Mouse (Mus musculus): Measurements from ENCODE around the gene Lsm11. TPM values are rescaled to one million over a fixed set of nuclear protein-coding genes. Genes with fewer than 3 reads are reported as not detected.

Gene Lsm11
- polyA plus RNA-seq, 1 experiment from 2014 or later, result 5.6 TPM

DNA sequence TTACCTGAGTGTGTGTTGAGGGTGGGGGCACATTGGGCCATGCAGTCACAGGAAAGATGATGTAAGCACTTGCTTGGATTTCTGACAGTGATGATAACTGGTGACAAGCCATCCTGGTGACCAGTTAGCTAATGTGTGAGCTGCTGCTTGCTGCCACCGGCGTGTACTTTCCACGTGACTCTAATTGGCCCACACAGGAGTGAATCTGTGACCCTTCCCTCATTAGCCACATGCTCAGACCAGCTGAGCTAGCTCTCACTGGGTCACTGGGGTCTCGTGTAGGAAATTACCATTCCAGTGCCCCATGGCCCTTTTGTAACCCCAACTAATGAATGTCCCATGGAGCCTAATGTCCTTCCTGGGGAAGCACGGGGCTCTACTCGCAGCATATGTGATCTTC is 19.3 kb downstream of the Lsm11 start:
- Histone ChIP-seq H3K4me1 (peaks cover 5% of the 10 kb centered on the region), H3K4me3 (replicated peaks) (no peak overlapping the region), H3K36me3 (peaks cover 14% of the 10 kb centered on the region; the same call in 1 of the 2 replicates), H3K4me2 (no peak overlapping the region), H3K27ac (no peak overlapping the region), H3K9ac (no peak overlapping the region), H3K9me3 (replicated peaks) (no peaks in the 10 kb centered on the region), H3K27me3 (no peaks in the 10 kb centered on the region)
- no peak for ATAC-seq (replicated peaks; ENCODE audit: low FRiP score)
- 64% methylated on average over 6 of the region's 6 CpGs for WGBS

DNA sequence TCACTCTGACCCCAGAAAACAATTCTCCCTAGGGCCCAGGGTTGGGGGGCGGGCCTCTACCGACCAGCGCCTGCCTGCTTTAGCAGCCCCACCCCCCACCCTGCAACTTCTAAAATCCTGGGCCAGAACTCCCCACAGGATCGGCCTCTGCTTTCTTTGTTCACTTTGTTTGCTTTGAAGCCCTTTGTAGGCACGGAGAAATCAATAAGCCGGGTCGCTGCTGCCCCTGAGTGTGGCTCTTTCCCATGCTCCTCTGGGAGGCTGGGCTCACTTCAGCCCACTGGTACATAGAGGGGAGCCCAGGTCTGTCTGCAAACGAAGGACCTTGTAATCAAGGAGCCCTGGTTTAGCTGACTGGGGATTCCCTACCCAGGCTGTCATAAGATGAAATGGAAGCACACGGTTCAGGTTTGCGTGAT is 23.2 kb downstream of the Lsm11 start:
- Histone ChIP-seq H3K4me1 (peaks cover 5% of the 10 kb centered on the region), H3K36me3 (no peaks in the 10 kb centered on the region), H3K27ac (no peak overlapping the region), H3K27me3 (no peaks in the 10 kb centered on the region), H3K4me2 (peak overlapping the region; percentile 44), H3K4me3 (replicated peaks) (0 out of 2 replicates have a peak overlapping the region, but pooled peaks have one; percentile 6), H3K9me3 (replicated peaks) (no peaks in the 10 kb centered on the region), H3K9ac (0 out of 2 replicates have a peak overlapping the region, but pooled peaks have one; percentile 22)
- 12% methylated on average over 10 of the region's 10 CpGs for WGBS
- 0 out of 2 replicates have a peak, but pooled peaks have one; percentile 22 for ATAC-seq (replicated peaks; ENCODE audit: low FRiP score)

- Histone ChIP-seq H3K9me3 (replicated peaks) (no peaks in the 10 kb centered on the region), H3K4me1 (peaks cover 5% of the 10 kb centered on the region), H3K4me2 (peak overlapping the region; percentile 44), H3K9ac (no peak overlapping the region), H3K27me3 (no peaks in the 10 kb centered on the region), H3K36me3 (no peaks in the 10 kb centered on the region), H3K27ac (no peak overlapping the region), H3K4me3 (replicated peaks) (no peak overlapping the region)
- 45% methylated on average over 8 of the region's 8 CpGs for WGBS
- no peak for ATAC-seq (replicated peaks; ENCODE audit: low FRiP score)
These were observed 23.7 kb downstream of the Lsm11 start for GRCm38 (mm10) chr11:45921026-45921425.

DNA sequence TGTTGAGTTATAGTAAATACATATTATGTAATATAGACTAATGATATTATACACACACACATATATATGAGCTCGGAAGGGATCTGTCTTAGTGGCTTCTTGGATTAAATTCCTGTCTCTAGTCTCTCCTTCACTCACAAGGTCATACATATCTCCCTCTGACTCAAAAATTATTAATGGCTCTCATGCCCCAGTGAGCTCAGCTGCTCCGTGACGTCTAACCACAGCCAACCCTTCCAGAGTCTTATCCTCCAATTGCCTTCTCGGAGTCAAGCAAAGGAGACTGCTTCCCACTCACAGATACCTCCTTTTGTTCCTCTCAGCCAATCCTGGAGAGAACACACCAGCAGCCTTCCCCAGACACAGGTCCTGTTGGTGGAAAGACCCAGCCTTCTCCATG is 25.9 kb downstream of the Lsm11 start:
- no peak overlapping the region for H3K27ac ChIP-seq
- H3K9ac ChIP-seq, result no peak overlapping the region
- no peak overlapping the region for H3K4me3 ChIP-seq (replicated peaks)
- no peaks in the 10 kb centered on the region for H3K36me3 ChIP-seq
- H3K27me3 ChIP-seq, result no peaks in the 10 kb centered on the region
- peaks cover 5% of the 10 kb centered on the region for H3K4me1 ChIP-seq
- ATAC-seq (replicated peaks; ENCODE audit: low FRiP score), result no peak
- 65% methylated on average over 4 of the region's 4 CpGs for WGBS
- H3K9me3 ChIP-seq (replicated peaks), result no peaks in the 10 kb centered on the region
- H3K4me2 ChIP-seq, result no peak overlapping the region

- no peak for ATAC-seq (replicated peaks; ENCODE audit: low FRiP score)
- no peak overlapping the region for H3K4me2 ChIP-seq
- peaks cover 5% of the 10 kb centered on the region for H3K4me1 ChIP-seq
- 93% methylated on average over 6 of the region's 6 CpGs for WGBS
- no peak overlapping the region for H3K27ac ChIP-seq
- no peak overlapping the region for H3K4me3 ChIP-seq (replicated peaks)
- H3K9me3 ChIP-seq (replicated peaks), result no peaks in the 10 kb centered on the region
- no peaks in the 10 kb centered on the region for H3K27me3 ChIP-seq
- no peak overlapping the region for H3K9ac ChIP-seq
- H3K36me3 ChIP-seq, result no peaks in the 10 kb centered on the region; the same call in 1 of the 2 replicates
These were observed 26.7 kb downstream of the Lsm11 start for GRCm38 (mm10) chr11:45918018-45918417.

DNA sequence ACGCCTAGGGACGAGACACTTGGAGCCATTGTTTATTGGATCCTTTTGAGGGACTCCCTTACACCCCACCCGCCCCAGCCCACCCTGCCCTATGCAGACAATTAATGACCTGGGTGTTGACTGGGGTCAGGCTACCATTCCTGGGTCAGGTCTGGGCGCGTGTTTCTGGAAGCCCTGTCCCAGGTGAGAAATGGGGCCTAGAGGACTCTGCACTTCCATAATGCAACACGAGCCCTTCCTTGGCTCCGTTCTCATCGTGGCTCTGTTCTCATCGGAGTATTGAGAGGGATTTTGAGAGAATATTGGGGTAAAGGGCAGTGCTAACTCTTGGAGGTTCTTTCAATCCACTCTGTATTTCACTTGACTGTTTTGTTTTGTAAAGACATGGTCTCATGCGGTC is 28.5 kb downstream of the Lsm11 start:
- Histone ChIP-seq H3K9ac (no peak overlapping the region), H3K4me2 (no peak overlapping the region), H3K27me3 (no peaks in the 10 kb centered on the region), H3K36me3 (peaks cover 10% of the 10 kb centered on the region), H3K27ac (no peak overlapping the region), H3K4me1 (peaks cover under 1% of the 10 kb centered on the region; the same call in 1 of the 2 replicates), H3K9me3 (replicated peaks) (no peaks in the 10 kb centered on the region), H3K4me3 (replicated peaks) (no peak overlapping the region)
- WGBS, result 77% methylated on average over 10 of the region's 10 CpGs
- ATAC-seq (replicated peaks; ENCODE audit: low FRiP score), result no peak

- no peak for ATAC-seq (replicated peaks; ENCODE audit: low FRiP score)
- peaks cover 61% of the 10 kb centered on the region for H3K36me3 ChIP-seq
- H3K27me3 ChIP-seq, result no peaks in the 10 kb centered on the region
- H3K4me1 ChIP-seq, result no peaks in the 10 kb centered on the region
- H3K9ac ChIP-seq, result no peak overlapping the region
- H3K4me2 ChIP-seq, result no peak overlapping the region
- WGBS, result 94% methylated on average over 5 of the region's 5 CpGs
- no peak overlapping the region for H3K4me3 ChIP-seq (replicated peaks)
- no peaks in the 10 kb centered on the region for H3K9me3 ChIP-seq (replicated peaks)
- H3K27ac ChIP-seq, result no peak overlapping the region
These were observed 34.0 kb downstream of the Lsm11 start for GRCm38 (mm10) chr11:45910701-45911100.

- Histone ChIP-seq H3K9me3 (replicated peaks) (no peaks in the 10 kb centered on the region), H3K27me3 (no peaks in the 10 kb centered on the region), H3K4me2 (no peak overlapping the region), H3K4me3 (replicated peaks) (no peak overlapping the region), H3K36me3 (peaks cover 69% of the 10 kb centered on the region), H3K4me1 (no peaks in the 10 kb centered on the region), H3K27ac (no peak overlapping the region), H3K9ac (no peak overlapping the region)
- no peak for ATAC-seq (replicated peaks; ENCODE audit: low FRiP score)
- 96% methylated on average over 7 of the region's 7 CpGs for WGBS
These were observed 35.8 kb downstream of the Lsm11 start for GRCm38 (mm10) chr11:45908894-45909293.

GRCm38 (mm10) chr11:45908070-45908469 is 36.7 kb downstream of the Lsm11 start:
- Histone ChIP-seq H3K27me3 (no peaks in the 10 kb centered on the region), H3K4me3 (replicated peaks) (no peak overlapping the region), H3K4me2 (no peak overlapping the region), H3K9ac (no peak overlapping the region), H3K36me3 (peaks cover 78% of the 10 kb centered on the region), H3K9me3 (replicated peaks) (no peaks in the 10 kb centered on the region), H3K27ac (no peak overlapping the region), H3K4me1 (no peaks in the 10 kb centered on the region)
- no peak for ATAC-seq (replicated peaks; ENCODE audit: low FRiP score)
- 91% methylated on average over 7 of the region's 7 CpGs for WGBS

DNA sequence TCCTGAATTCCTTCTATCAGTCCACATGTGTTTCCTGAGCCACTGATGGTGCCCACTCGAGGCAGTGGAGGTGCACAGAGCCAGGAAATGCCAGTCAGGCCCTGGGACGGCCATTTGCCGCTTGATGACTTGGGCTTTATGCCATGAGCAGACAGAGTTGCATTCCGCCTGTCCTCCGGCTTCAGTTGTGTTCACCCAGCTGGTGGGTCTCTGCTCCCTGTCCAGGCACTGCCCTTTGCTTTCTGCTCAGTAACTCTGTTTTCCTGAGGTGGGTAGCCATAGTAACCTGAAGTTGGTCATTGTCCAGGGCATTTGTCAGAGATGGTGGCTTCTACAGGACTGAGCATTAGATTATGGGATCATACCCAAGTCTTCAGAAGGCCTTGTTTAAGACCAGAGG is 37.4 kb downstream of the Lsm11 start:
- Histone ChIP-seq H3K9me3 (replicated peaks) (no peaks in the 10 kb centered on the region), H3K4me1 (no peaks in the 10 kb centered on the region), H3K4me3 (replicated peaks) (no peak overlapping the region), H3K27ac (no peak overlapping the region), H3K36me3 (peaks cover 85% of the 10 kb centered on the region), H3K27me3 (no peaks in the 10 kb centered on the region), H3K4me2 (no peak overlapping the region), H3K9ac (no peak overlapping the region)
- 78% methylated on average over 5 of the region's 5 CpGs for WGBS
- no peak for ATAC-seq (replicated peaks; ENCODE audit: low FRiP score)

DNA sequence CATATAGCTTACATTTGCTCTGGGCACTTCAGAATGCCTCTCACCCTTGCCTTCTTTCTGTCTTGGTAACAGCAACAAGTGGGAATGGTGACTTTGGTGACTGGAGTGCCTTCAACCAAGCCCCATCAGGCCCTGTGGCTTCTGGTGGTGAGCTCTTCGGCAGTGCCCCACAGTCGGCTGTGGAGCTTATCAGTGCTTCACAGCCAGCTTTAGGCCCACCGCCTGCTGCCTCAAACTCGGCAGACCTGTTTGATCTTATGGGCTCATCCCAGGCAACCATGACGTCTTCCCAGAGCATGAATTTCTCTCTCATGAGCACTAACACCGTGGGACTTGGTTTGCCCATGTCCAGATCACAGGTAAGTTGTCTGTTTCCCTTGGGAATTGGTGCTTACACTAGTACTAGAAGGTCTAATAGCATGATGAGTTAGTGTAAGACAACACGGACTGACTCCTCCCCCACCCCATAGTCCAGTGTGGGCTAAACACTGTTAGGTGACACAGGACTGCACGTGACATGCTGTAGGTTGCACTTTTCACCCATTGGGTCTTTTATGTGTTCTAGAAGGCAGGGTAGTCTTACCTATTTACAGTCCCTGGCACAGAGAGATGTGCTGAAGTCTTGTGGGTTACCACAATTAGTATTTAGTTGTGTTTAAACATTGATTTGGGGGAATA is 38.5 kb downstream of the Lsm11 start:
- no peak overlapping the region for H3K4me2 ChIP-seq
- no peaks in the 10 kb centered on the region for H3K9me3 ChIP-seq (replicated peaks)
- peaks cover 82% of the 10 kb centered on the region for H3K36me3 ChIP-seq
- H3K9ac ChIP-seq, result no peak overlapping the region
- 89% methylated on average over 8 of the region's 8 CpGs for WGBS
- H3K27ac ChIP-seq, result no peak overlapping the region
- no peaks in the 10 kb centered on the region for H3K27me3 ChIP-seq
- no peak overlapping the region for H3K4me3 ChIP-seq (replicated peaks)
- ATAC-seq (replicated peaks; ENCODE audit: low FRiP score), result 0 out of 2 replicates have a peak, but pooled peaks have one; percentile 15
- no peaks in the 10 kb centered on the region for H3K4me1 ChIP-seq

DNA sequence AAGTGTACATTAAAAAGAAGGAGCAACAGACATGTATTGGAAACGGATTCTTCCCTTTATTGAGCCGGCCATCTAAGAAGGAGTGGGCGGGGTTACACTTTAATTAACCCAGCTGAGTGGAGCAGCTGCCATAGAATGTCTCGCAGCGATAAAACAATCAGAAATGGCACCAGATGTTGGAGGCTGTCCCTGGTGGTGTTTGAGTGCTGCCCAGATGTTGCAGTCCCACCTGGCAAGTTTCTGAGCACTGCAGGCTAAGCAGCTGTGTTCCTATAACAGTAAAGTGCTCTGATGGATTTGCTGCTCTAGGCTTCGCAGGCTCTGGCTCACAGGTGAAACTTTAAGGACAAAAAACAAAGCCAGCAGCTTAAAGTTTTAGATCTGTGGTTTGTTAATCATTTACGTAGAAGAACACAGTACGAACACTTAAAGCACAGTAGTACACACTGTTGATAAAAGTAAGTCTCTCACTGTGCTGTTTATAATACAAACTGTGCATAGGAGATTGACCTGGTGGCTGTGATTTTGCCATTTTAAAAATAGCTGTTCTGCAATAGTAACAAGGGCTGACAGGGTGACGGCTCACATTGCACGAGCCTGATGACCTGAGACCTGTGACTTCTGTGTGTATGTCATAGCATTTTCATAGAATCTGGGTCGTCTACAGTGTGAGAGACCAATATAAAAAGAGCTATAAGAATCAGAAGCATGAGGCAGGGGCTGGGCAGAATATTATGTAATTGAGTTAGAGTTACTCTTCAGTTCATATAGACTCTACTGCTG is 44.3 kb downstream of the Lsm11 start:
- peaks cover 66% of the 10 kb centered on the region for H3K36me3 ChIP-seq
- 62% methylated on average over 11 of the region's 11 CpGs for WGBS
- no peak overlapping the region for H3K9ac ChIP-seq
- H3K27ac ChIP-seq, result peak overlapping the region; percentile 13; the same call in 1 of the 2 replicates
- H3K4me1 ChIP-seq, result peaks cover 6% of the 10 kb centered on the region; the same call in 1 of the 2 replicates
- no peak for ATAC-seq (replicated peaks; ENCODE audit: low FRiP score)
- no peak overlapping the region for H3K4me3 ChIP-seq (replicated peaks)
- H3K9me3 ChIP-seq (replicated peaks), result no peaks in the 10 kb centered on the region
- no peak overlapping the region for H3K4me2 ChIP-seq
- H3K27me3 ChIP-seq, result no peaks in the 10 kb centered on the region
